Comparison of ENCODE assay signal across 9 mouse cellular contexts in genomic region chr2:28446181-28446514, GRCm38 (mm10). TPM values are rescaled to one million over a fixed set of nuclear protein-coding genes. Genes with fewer than 3 reads are reported as not detected.
DNase-seq lines count a peak whose midpoint lies in the region; ATAC-seq and TF ChIP-seq lines count a peak whose summit lies in the region.
"Had no signal": no experiment of that assay in that cellular context is flagged by ENCODE, and none has a peak within 500 bp of the region (broad histone marks: within the 10 kb centered on the region; RNA-seq: fewer than 3 reads in every experiment).

No protein-coding gene starts in this region.

- no peak for TF ChIP-seq CTCF in heart, adult 2 months (IDR thresholded peaks at IDR 0.05)
- TF ChIP-seq CTCF in testis, adult 2 months (IDR thresholded peaks at IDR 0.05; ENCODE audit: control insufficient read depth, insufficient read depth, insufficient replicate concordance, low read depth, low read length), result no peak

- TF ChIP-seq EP300 in heart, adult 2 months (IDR thresholded peaks at IDR 0.05; ENCODE audit: insufficient read depth, low read depth, low read length), result no peak

- no peaks in the 10 kb centered on the region for H3K36me3 ChIP-seq in heart, adult 2 months (ENCODE audit: control insufficient read depth, insufficient read depth, low read length)
- H3K36me3 ChIP-seq in testis, adult 2 months (ENCODE audit: control insufficient read depth, insufficient read depth, low read length), result no peaks in the 10 kb centered on the region
- no peaks in the 10 kb centered on the region for H3K36me3 ChIP-seq in liver, embryonic 11.5 days (ENCODE audit: control insufficient read depth, insufficient read depth, low read length)

- no peak for ATAC-seq in liver, embryonic 11.5 days (replicated peaks; ENCODE audit: low FRiP score)
- ATAC-seq: CD4-positive, CD25-positive, alpha-beta regulatory T cell, adult 4 months had no signal

- intact Hi-C loops in heart, adult 2 months (cut with DNase I), result no loop called here

- H3K4me1 ChIP-seq in heart, adult 2 months (ENCODE audit: control insufficient read depth, insufficient read depth, low read length), result no peaks in the 10 kb centered on the region; the same call in 1 of the 2 replicates
- H3K4me1 ChIP-seq in testis, adult 2 months (ENCODE audit: control insufficient read depth, insufficient read depth, low read length), result peaks cover 14% of the 10 kb centered on the region
- no peaks in the 10 kb centered on the region; the same call in 1 of the 2 replicates for H3K4me1 ChIP-seq in liver, embryonic 11.5 days (replicated peaks; ENCODE audit: control insufficient read depth, insufficient read depth, low read length)

- peaks cover 2% of the 10 kb centered on the region for H3K27me3 ChIP-seq in heart, adult 2 months (ENCODE audit: control insufficient read depth, insufficient read depth, low read length)
- H3K27me3 ChIP-seq in testis, adult 2 months (ENCODE audit: control insufficient read depth, insufficient read depth, low read length), result no peaks in the 10 kb centered on the region
- peaks cover 42% of the 10 kb centered on the region for H3K27me3 ChIP-seq in liver, embryonic 11.5 days (replicated peaks; ENCODE audit: control insufficient read depth, insufficient read depth, low read length)

- peak overlapping the region; percentile 57 for H3K4me3 ChIP-seq in heart, adult 2 months
- peak overlapping the region; percentile 88 for H3K4me3 ChIP-seq in testis, adult 2 months (ENCODE audit: control insufficient read depth, low read depth, low read length)
- H3K4me3 ChIP-seq in liver, embryonic 11.5 days (ENCODE audit: low read depth, low read length), result peak overlapping the region; percentile 56

- H3K79me2 ChIP-seq in heart, adult 2 months (replicated peaks; ENCODE audit: control insufficient read depth, insufficient read depth, low read length), result no peaks in the 10 kb centered on the region

- TF ChIP-seq POLR2A in heart, adult 2 months (IDR thresholded peaks at IDR 0.05; ENCODE audit: insufficient read depth, low read depth, low read length), result no peak
- no peak for TF ChIP-seq POLR2A in testis, adult 2 months (IDR thresholded peaks at IDR 0.05; ENCODE audit: control insufficient read depth, low read depth, low read length)

- H3K4me2 ChIP-seq in liver, embryonic 11.5 days, result peak overlapping the region; percentile 75

- H3K9ac ChIP-seq in heart, adult 2 months (ENCODE audit: low read depth, low read length), result peak overlapping the region; percentile 69
- peak overlapping the region; percentile 51 for H3K9ac ChIP-seq in liver, embryonic 11.5 days (ENCODE audit: low read depth, low read length)

- DNase-seq in heart, adult 2 months, result no peak
- DNase-seq in heart, adult 18-20 months, result no peak
- DNase-seq in testis, postnatal 10 days (ENCODE audit: low spot score), result no peak
- DNase-seq in liver, embryonic 11.5 days (ENCODE audit: low spot score), result peak; percentile 46
- DNase-seq in ovary, adult 18-20 months (ENCODE audit: low spot score), result no peak
- no peak for DNase-seq in gastrocnemius, postnatal 10 days
- DNase-seq in thymus, postnatal 36 days, result no peak

- H3K27ac ChIP-seq in heart, adult 2 months, result no peak overlapping the region
- peak overlapping the region; percentile 5; the same call in 1 of the 2 replicates for H3K27ac ChIP-seq in testis, adult 2 months (ENCODE audit: control insufficient read depth, insufficient read depth, low read depth, low read length)
- no peak overlapping the region for H3K27ac ChIP-seq in liver, embryonic 11.5 days (ENCODE audit: low read depth, low read length)

- 9% methylated on average over 5 of the region's 5 CpGs for WGBS in heart, adult 2 months
- WGBS in liver, embryonic 11.5 days, result 16% methylated on average over 5 of the region's 5 CpGs

- H3K9me3 ChIP-seq in liver, embryonic 11.5 days (ENCODE audit: control insufficient read depth, low read length), result no peaks in the 10 kb centered on the region

RNA-seq across cellular contexts. Expression of gene Ppp1r26, which starts 0.5 kb away (rescaled TPM):
- total RNA-seq in heart, adult 2 months (2021), result 1 to 10 TPM; 3.4 to 5.0 TPM
- polyA plus RNA-seq in heart, adult 2 months (2012; rRNA removed), result 3.1 and 3.5 TPM in 2 replicates
- 1 to 10 TPM; 4.4 to 4.8 TPM for total RNA-seq in heart, adult 18-20 months (2021)
- 11.9 and 13.0 TPM in 2 replicates for polyA plus RNA-seq in testis, adult 2 months (2012; rRNA removed)
- 1.3 and 1.5 TPM in 2 replicates for polyA plus RNA-seq in liver, embryonic 11.5 days (2014; fragmentation: Nextera tagmentation; extraction: Ambion mirVana)
- 1 to 10 TPM; 3.0 to 4.7 TPM for total RNA-seq in gastrocnemius, postnatal 10 days (2021)
- polyA plus RNA-seq: CD4-positive, CD25-positive, alpha-beta regulatory T cell, adult 4 months had no signal

RNA-seq across cellular contexts. Expression of gene 1700007K13Rik, which starts 20.0 kb away (rescaled TPM):
- total RNA-seq in heart, adult 2 months (2021), result not detected
- polyA plus RNA-seq in heart, adult 2 months (2012; rRNA removed), result 0.94 TPM in 1 of 2 replicates, not detected in the other
- under 1 TPM in 1 of 2 experiments, not detected in 1; 0.82 TPM for total RNA-seq in heart, adult 18-20 months (2021)
- 49.9 and 54.6 TPM in 2 replicates for polyA plus RNA-seq in testis, adult 2 months (2012; rRNA removed)
- 0.29 TPM in 1 of 2 replicates, not detected in the other for polyA plus RNA-seq in liver, embryonic 11.5 days (2014; fragmentation: Nextera tagmentation; extraction: Ambion mirVana)
- under 1 TPM in 1 of 2 experiments, not detected in 1; 0.34 TPM for total RNA-seq in gastrocnemius, postnatal 10 days (2021)
- polyA plus RNA-seq: CD4-positive, CD25-positive, alpha-beta regulatory T cell, adult 4 months had no signal

RNA-seq across cellular contexts. Expression of gene Mrps2, which starts 21.7 kb away (rescaled TPM):
- total RNA-seq in heart, adult 2 months (2021), result 10 to 100 TPM; 42.1 to 43.0 TPM
- polyA plus RNA-seq in heart, adult 2 months (2012; rRNA removed), result 47.8 and 68.2 TPM in 2 replicates
- 10 to 100 TPM; 42.6 to 43.7 TPM for total RNA-seq in heart, adult 18-20 months (2021)
- polyA plus RNA-seq in testis, adult 2 months (2012; rRNA removed), result 22.1 and 24.9 TPM in 2 replicates
- polyA plus RNA-seq in liver, embryonic 11.5 days (2014; fragmentation: Nextera tagmentation; extraction: Ambion mirVana), result 68.2 and 69.3 TPM in 2 replicates
- 10 to 100 TPM; 28.3 to 31.5 TPM for total RNA-seq in gastrocnemius, postnatal 10 days (2021)

RNA-seq across cellular contexts. Expression of gene Gbgt1, which starts 50.5 kb away (rescaled TPM):
- total RNA-seq in heart, adult 2 months (2021), result 1 to 10 TPM; 1.8 to 2.1 TPM
- polyA plus RNA-seq in heart, adult 2 months (2012; rRNA removed), result 1.3 and 2.2 TPM in 2 replicates
- total RNA-seq in heart, adult 18-20 months (2021), result 1 to 10 TPM; 2.4 to 2.7 TPM
- 3.1 and 4.5 TPM in 2 replicates for polyA plus RNA-seq in testis, adult 2 months (2012; rRNA removed)
- polyA plus RNA-seq in liver, embryonic 11.5 days (2014; fragmentation: Nextera tagmentation; extraction: Ambion mirVana), result 0.22 and 0.32 TPM in 2 replicates
- 1 to 10 TPM; 1.9 to 3.5 TPM for total RNA-seq in gastrocnemius, postnatal 10 days (2021)
- polyA plus RNA-seq: CD4-positive, CD25-positive, alpha-beta regulatory T cell, adult 4 months had no signal

RNA-seq across cellular contexts. Expression of gene Gm10134, which starts 59.7 kb away (rescaled TPM):
- total RNA-seq in heart, adult 2 months (2021), result 1 to 10 TPM; 1.0 to 1.7 TPM
- 0.47 TPM in 1 of 2 replicates, not detected in the other for polyA plus RNA-seq in heart, adult 2 months (2012; rRNA removed)
- 1 to 10 TPM; 1.1 to 1.2 TPM for total RNA-seq in heart, adult 18-20 months (2021)
- 0.47 and 0.78 TPM in 2 replicates for polyA plus RNA-seq in testis, adult 2 months (2012; rRNA removed)
- 0.73 and 0.78 TPM in 2 replicates for polyA plus RNA-seq in liver, embryonic 11.5 days (2014; fragmentation: Nextera tagmentation; extraction: Ambion mirVana)
- total RNA-seq in gastrocnemius, postnatal 10 days (2021), result 1 to 10 TPM in 1 of 2 experiments, not detected in 1; 2.0 TPM
- polyA plus RNA-seq: CD4-positive, CD25-positive, alpha-beta regulatory T cell, adult 4 months had no signal
